Mouse (Mus musculus): ENCODE data around the gene Adra1b. TPM values are rescaled to one million over a fixed set of nuclear protein-coding genes. Genes with fewer than 3 reads are reported as not detected.

The Adra1b gene
- polyA plus RNA-seq, 1 experiment from 2014 or later: 0.35 TPM

- no peak overlapping the region for H3K27ac ChIP-seq (ENCODE audit: low read length)
- no peak overlapping the region for H3K9ac ChIP-seq (ENCODE audit: low read depth, low read length)
- no peaks in the 10 kb centered on the region for H3K27me3 ChIP-seq (replicated peaks; ENCODE audit: control insufficient read depth, insufficient read depth, low read length)
- no peaks in the 10 kb centered on the region for H3K9me3 ChIP-seq (ENCODE audit: control insufficient read depth, low read length)
- H3K4me3 ChIP-seq (ENCODE audit: low read length): no peak overlapping the region
- no peak overlapping the region for H3K4me2 ChIP-seq (ENCODE audit: low read depth, low read length)
- no peaks in the 10 kb centered on the region for H3K4me1 ChIP-seq (ENCODE audit: control insufficient read depth, insufficient read depth, low read length)
- no peak for ATAC-seq
- H3K36me3 ChIP-seq (ENCODE audit: control insufficient read depth, insufficient read depth, low read length): no peaks in the 10 kb centered on the region
- WGBS: 63% methylated on average over 5 of the region's 5 CpGs
These were observed 88.5 kb downstream of the Adra1b start for GRCm38 (mm10) chr11:43812535-43812934.

- Histone ChIP-seq H3K27ac (ENCODE audit: low read length) (no peak overlapping the region), H3K9me3 (ENCODE audit: control insufficient read depth, low read length) (no peaks in the 10 kb centered on the region), H3K27me3 (replicated peaks; ENCODE audit: control insufficient read depth, insufficient read depth, low read length) (no peaks in the 10 kb centered on the region), H3K9ac (ENCODE audit: low read depth, low read length) (no peak overlapping the region), H3K4me3 (ENCODE audit: low read length) (no peak overlapping the region), H3K4me2 (ENCODE audit: low read depth, low read length) (no peak overlapping the region), H3K36me3 (ENCODE audit: control insufficient read depth, insufficient read depth, low read length) (no peaks in the 10 kb centered on the region), H3K4me1 (ENCODE audit: control insufficient read depth, insufficient read depth, low read length) (no peaks in the 10 kb centered on the region)
- no peak for ATAC-seq
- WGBS: 68% methylated on average over 5 of the region's 5 CpGs
These were observed 93.3 kb downstream of the Adra1b start for GRCm38 (mm10) chr11:43807732-43808131.

- Histone ChIP-seq H3K27me3 (replicated peaks; ENCODE audit: control insufficient read depth, insufficient read depth, low read length) (no peaks in the 10 kb centered on the region), H3K36me3 (ENCODE audit: control insufficient read depth, insufficient read depth, low read length) (no peaks in the 10 kb centered on the region), H3K27ac (ENCODE audit: low read length) (no peak overlapping the region), H3K9ac (ENCODE audit: low read depth, low read length) (no peak overlapping the region), H3K4me1 (ENCODE audit: control insufficient read depth, insufficient read depth, low read length) (no peaks in the 10 kb centered on the region), H3K4me2 (ENCODE audit: low read depth, low read length) (no peak overlapping the region), H3K9me3 (ENCODE audit: control insufficient read depth, low read length) (no peaks in the 10 kb centered on the region), H3K4me3 (ENCODE audit: low read length) (no peak overlapping the region)
- ATAC-seq: no peak
- WGBS: 56% methylated on average over 8 of the region's 8 CpGs
These were observed 105.0 kb downstream of the Adra1b start for GRCm38 (mm10) chr11:43795992-43796391.

GRCm38 (mm10) chr11:43790446-43790845, 110.6 kb downstream of the Adra1b start:
- no peak overlapping the region for H3K9ac ChIP-seq (ENCODE audit: low read depth, low read length)
- no peaks in the 10 kb centered on the region for H3K4me1 ChIP-seq (ENCODE audit: control insufficient read depth, insufficient read depth, low read length)
- 77% methylated on average over 6 of the region's 6 CpGs for WGBS

GRCm38 (mm10) chr11:43783772-43784171, 117.2 kb downstream of the Adra1b start:
- Histone ChIP-seq H3K4me1 (ENCODE audit: control insufficient read depth, insufficient read depth, low read length) (no peaks in the 10 kb centered on the region), H3K9me3 (ENCODE audit: control insufficient read depth, low read length) (no peaks in the 10 kb centered on the region), H3K4me2 (ENCODE audit: low read depth, low read length) (no peak overlapping the region), H3K27ac (ENCODE audit: low read length) (no peak overlapping the region), H3K4me3 (ENCODE audit: low read length) (no peak overlapping the region), H3K9ac (ENCODE audit: low read depth, low read length) (no peak overlapping the region), H3K27me3 (replicated peaks; ENCODE audit: control insufficient read depth, insufficient read depth, low read length) (no peaks in the 10 kb centered on the region), H3K36me3 (ENCODE audit: control insufficient read depth, insufficient read depth, low read length) (no peaks in the 10 kb centered on the region)
- WGBS: 8% methylated on average over 2 of the region's 2 CpGs
- ATAC-seq: peak; percentile 52; the same call in 1 of the 2 replicates

More at GRCm38 (mm10) chr11:43790446-43790845, 110.6 kb downstream of the Adra1b start:
- no peak for ATAC-seq
- no peaks in the 10 kb centered on the region for H3K27me3 ChIP-seq (replicated peaks; ENCODE audit: control insufficient read depth, insufficient read depth, low read length)
- H3K4me3 ChIP-seq (ENCODE audit: low read length): no peak overlapping the region
- no peaks in the 10 kb centered on the region for H3K36me3 ChIP-seq (ENCODE audit: control insufficient read depth, insufficient read depth, low read length)
- H3K9me3 ChIP-seq (ENCODE audit: control insufficient read depth, low read length): no peaks in the 10 kb centered on the region
- no peak overlapping the region for H3K4me2 ChIP-seq (ENCODE audit: low read depth, low read length)
- no peak overlapping the region for H3K27ac ChIP-seq (ENCODE audit: low read length)

- H3K4me3 ChIP-seq (ENCODE audit: low read length): no peak overlapping the region
These were observed 117.9 kb downstream of the Adra1b start for GRCm38 (mm10) chr11:43783106-43783505.

GRCm38 (mm10) chr11:43779551-43779950, 121.5 kb downstream of the Adra1b start:
- Histone ChIP-seq H3K9me3 (ENCODE audit: control insufficient read depth, low read length) (no peaks in the 10 kb centered on the region), H3K36me3 (ENCODE audit: control insufficient read depth, insufficient read depth, low read length) (no peaks in the 10 kb centered on the region), H3K4me1 (ENCODE audit: control insufficient read depth, insufficient read depth, low read length) (peaks cover 8% of the 10 kb centered on the region; the same call in 1 of the 2 replicates), H3K4me2 (ENCODE audit: low read depth, low read length) (no peak overlapping the region), H3K27ac (ENCODE audit: low read length) (no peak overlapping the region), H3K9ac (ENCODE audit: low read depth, low read length) (no peak overlapping the region), H3K4me3 (ENCODE audit: low read length) (no peak overlapping the region), H3K27me3 (replicated peaks; ENCODE audit: control insufficient read depth, insufficient read depth, low read length) (peaks cover 12% of the 10 kb centered on the region)
- no peak for ATAC-seq
- 62% methylated on average over 5 of the region's 5 CpGs for WGBS

More at GRCm38 (mm10) chr11:43783106-43783505, 117.9 kb downstream of the Adra1b start:
- Histone ChIP-seq H3K36me3 (ENCODE audit: control insufficient read depth, insufficient read depth, low read length) (no peaks in the 10 kb centered on the region), H3K9ac (ENCODE audit: low read depth, low read length) (no peak overlapping the region), H3K4me2 (ENCODE audit: low read depth, low read length) (no peak overlapping the region), H3K27me3 (replicated peaks; ENCODE audit: control insufficient read depth, insufficient read depth, low read length) (no peaks in the 10 kb centered on the region), H3K27ac (ENCODE audit: low read length) (no peak overlapping the region), H3K4me1 (ENCODE audit: control insufficient read depth, insufficient read depth, low read length) (no peaks in the 10 kb centered on the region), H3K9me3 (ENCODE audit: control insufficient read depth, low read length) (no peaks in the 10 kb centered on the region)
- no peak; the same call in 1 of the 2 replicates for ATAC-seq
- WGBS: 73% methylated on average over 5 of the region's 5 CpGs

GRCm38 (mm10) chr11:43776324-43776694, 124.7 kb downstream of the Adra1b start:
- Histone ChIP-seq H3K4me3 (ENCODE audit: low read length) (peak overlapping the region; percentile 43), H3K36me3 (ENCODE audit: control insufficient read depth, insufficient read depth, low read length) (no peaks in the 10 kb centered on the region), H3K9me3 (ENCODE audit: control insufficient read depth, low read length) (no peaks in the 10 kb centered on the region), H3K4me1 (ENCODE audit: control insufficient read depth, insufficient read depth, low read length) (peaks cover 8% of the 10 kb centered on the region; the same call in 1 of the 2 replicates), H3K9ac (ENCODE audit: low read depth, low read length) (peak overlapping the region; percentile 46; the same call in 1 of the 2 replicates), H3K27ac (ENCODE audit: low read length) (no peak overlapping the region), H3K27me3 (replicated peaks; ENCODE audit: control insufficient read depth, insufficient read depth, low read length) (peaks cover 12% of the 10 kb centered on the region), H3K4me2 (ENCODE audit: low read depth, low read length) (peak overlapping the region; percentile 67)
- WGBS: 30% methylated on average over 8 of the region's 8 CpGs
- ATAC-seq: no peak

- H3K4me3 ChIP-seq (ENCODE audit: low read length): peak overlapping the region; percentile 43
- H3K9ac ChIP-seq (ENCODE audit: low read depth, low read length): peak overlapping the region; percentile 46; the same call in 1 of the 2 replicates
- H3K36me3 ChIP-seq (ENCODE audit: control insufficient read depth, insufficient read depth, low read length): no peaks in the 10 kb centered on the region
- no peaks in the 10 kb centered on the region for H3K9me3 ChIP-seq (ENCODE audit: control insufficient read depth, low read length)
- ATAC-seq: peak; percentile 63
- WGBS: 14% methylated on average over 63 of the region's 63 CpGs
- no peak overlapping the region for H3K27ac ChIP-seq (ENCODE audit: low read length)
- peak overlapping the region; percentile 67 for H3K4me2 ChIP-seq (ENCODE audit: low read depth, low read length)
- H3K4me1 ChIP-seq (ENCODE audit: control insufficient read depth, insufficient read depth, low read length): peaks cover 8% of the 10 kb centered on the region; the same call in 1 of the 2 replicates
- H3K27me3 ChIP-seq (replicated peaks; ENCODE audit: control insufficient read depth, insufficient read depth, low read length): peaks cover 12% of the 10 kb centered on the region
These were observed 125.3 kb downstream of the Adra1b start for GRCm38 (mm10) chr11:43775469-43776323.

Measured in intestine, embryonic 16.5 days (tissue).